Mouse (Mus musculus) WW6 (cell line): Measurements from ENCODE around the gene Zfp982.
"Not testable (repeated sequence)": the region's sequence is repeated elsewhere in the genome, so short reads cannot be mapped to it uniquely, and the experiment has no call there.

Experiments used
- DNase-seq: peaks from one replicate; pipeline ENCODE4 v3.0.0-alpha.2; 2013; ENCODE audit warnings: low read depth, low spot score

The Zfp982 gene

DNA sequence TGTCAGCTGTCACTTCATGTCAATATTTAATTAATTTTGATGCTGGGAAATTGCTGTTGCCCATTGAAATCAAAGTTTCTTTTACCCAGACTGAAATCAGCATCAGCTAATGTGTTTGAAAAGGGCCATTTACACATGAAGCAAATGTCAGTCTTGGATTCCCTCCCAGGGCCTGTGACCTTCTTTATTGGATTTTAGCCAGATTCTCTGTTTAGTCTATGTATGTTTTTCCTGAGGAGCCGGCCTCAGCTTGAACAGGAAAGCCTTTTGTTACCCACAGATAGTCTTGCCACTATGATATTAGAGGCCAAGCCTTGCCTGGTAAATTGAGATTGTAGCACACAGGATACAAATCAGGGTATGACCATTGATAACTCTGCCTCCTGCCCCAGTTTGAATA lies 66.9 kb downstream of the Zfp982 start:
- DNase-seq, result not testable (repeated sequence)
